ENCODE assay signal across 12 mouse cellular contexts in genomic region chr2:72170546-72170945, GRCm38 (mm10).
DNase-seq lines count a peak whose midpoint lies in the region; ATAC-seq and TF ChIP-seq lines count a peak whose summit lies in the region.
"Had no signal": no experiment of that assay in that cellular context is flagged by ENCODE, and none has a peak within 500 bp of the region (broad histone marks: within the 10 kb centered on the region; RNA-seq: fewer than 3 reads in every experiment).

No protein-coding gene starts in this region.

- no peak for ATAC-seq in lung, embryonic 16.5 days (ENCODE audit: low read depth)
- ATAC-seq in midbrain, embryonic 13.5 days, result no peak

- no peaks in the 10 kb centered on the region for H3K36me3 ChIP-seq in lung, embryonic 16.5 days (ENCODE audit: control insufficient read depth, insufficient read depth, low read length)
- H3K36me3 ChIP-seq in midbrain, embryonic 13.5 days, result no peaks in the 10 kb centered on the region
- H3K36me3 ChIP-seq: limb, embryonic 13.5 days; neural tube, embryonic 15.5 days had no signal

- H3K9ac ChIP-seq in lung, embryonic 16.5 days (ENCODE audit: low read length), result no peak overlapping the region
- no peak overlapping the region for H3K9ac ChIP-seq in midbrain, embryonic 13.5 days (replicated peaks)
- H3K9ac ChIP-seq: limb, embryonic 13.5 days; neural tube, embryonic 15.5 days had no signal

- intact Hi-C loops in left cerebral cortex, postnatal 25 days (cut with DNase I), result no loop called here

- DNase-seq in B cell, adult 2 months, result peak; percentile 77 to 83
- DNase-seq in spleen, adult 12 weeks (ENCODE audit: low spot score), result peak; percentile 24
- no peak for DNase-seq in left cerebral cortex, postnatal 25 days (ENCODE audit: low spot score in 2 of 2)
- DNase-seq in kidney, postnatal 10 days, result no peak
- no peak for DNase-seq in embryo, embryonic 9.5 days (ENCODE audit: extremely low spot score)
- DNase-seq: cerebellum, adult 18-20 months; kidney, adult 8-10 months had no signal

- no peak for TF ChIP-seq CTCF in bone marrow macrophage, adult 2 months (IDR thresholded peaks at IDR 0.05; ENCODE audit: low read depth, low read length)

- H3K27me3 ChIP-seq in lung, embryonic 16.5 days (ENCODE audit: control insufficient read depth, insufficient read depth, low read depth, low read length), result no peaks in the 10 kb centered on the region
- H3K27me3 ChIP-seq in midbrain, embryonic 13.5 days, result no peaks in the 10 kb centered on the region
- H3K27me3 ChIP-seq: limb, embryonic 13.5 days; neural tube, embryonic 15.5 days had no signal

- peak overlapping the region; percentile 33; the same call in 1 of the 2 replicates for H3K27ac ChIP-seq in bone marrow macrophage, adult 2 months (ENCODE audit: insufficient read depth, low read depth, low read length)
- 0 out of 2 replicates have a peak overlapping the region, but pooled peaks have one; percentile 91 for H3K27ac ChIP-seq in lung, embryonic 16.5 days (ENCODE audit: low read length)
- no peak overlapping the region for H3K27ac ChIP-seq in midbrain, embryonic 13.5 days
- H3K27ac ChIP-seq: limb, embryonic 13.5 days; neural tube, embryonic 15.5 days had no signal

- peaks cover 22% of the 10 kb centered on the region for H3K4me1 ChIP-seq in bone marrow macrophage, adult 2 months (ENCODE audit: control insufficient read depth, insufficient read depth, low read length)
- H3K4me1 ChIP-seq in lung, embryonic 16.5 days (replicated peaks; ENCODE audit: control insufficient read depth, insufficient read depth, low read length), result peaks cover 34% of the 10 kb centered on the region
- peaks cover 6% of the 10 kb centered on the region; the same call in 1 of the 2 replicates for H3K4me1 ChIP-seq in midbrain, embryonic 13.5 days (replicated peaks)

- no peak for TF ChIP-seq POLR2A in bone marrow macrophage, adult 2 months (IDR thresholded peaks at IDR 0.05; ENCODE audit: borderline replicate concordance, low read depth, low read length)

- WGBS in lung, embryonic 16.5 days, result 81% methylated on average over 8 of the region's 8 CpGs
- 86% methylated on average over 8 of the region's 8 CpGs for WGBS in midbrain, embryonic 13.5 days

- H3K4me2 ChIP-seq in lung, embryonic 16.5 days (ENCODE audit: low read depth, low read length), result no peak overlapping the region
- H3K4me2 ChIP-seq in midbrain, embryonic 13.5 days (replicated peaks), result no peak overlapping the region
- H3K4me2 ChIP-seq: limb, embryonic 13.5 days; neural tube, embryonic 15.5 days had no signal

- H3K9me3 ChIP-seq in lung, embryonic 16.5 days (ENCODE audit: control insufficient read depth, low read length), result no peaks in the 10 kb centered on the region
- no peaks in the 10 kb centered on the region for H3K9me3 ChIP-seq in midbrain, embryonic 13.5 days
- H3K9me3 ChIP-seq: limb, embryonic 13.5 days; neural tube, embryonic 15.5 days had no signal

- no peak overlapping the region for H3K4me3 ChIP-seq in bone marrow macrophage, adult 2 months (ENCODE audit: insufficient read depth, low read length)
- no peak overlapping the region for H3K4me3 ChIP-seq in lung, embryonic 16.5 days (ENCODE audit: low read length)
- no peak overlapping the region for H3K4me3 ChIP-seq in midbrain, embryonic 13.5 days (replicated peaks)
- H3K4me3 ChIP-seq: limb, embryonic 13.5 days; neural tube, embryonic 15.5 days had no signal

Comparison
In these comparisons a context has a peak if more than half of its experiments do, and no peak if none do; other contexts are left out.
1. DNase-seq: peak in B cell, adult 2 months (2 of 2) and spleen, adult 12 weeks (single experiment); none in left cerebral cortex, postnatal 25 days (0 of 2), kidney, postnatal 10 days (single experiment) and embryo, embryonic 9.5 days (single experiment).